Mouse (Mus musculus): ENCODE data around the gene Osgep.
"Not testable (repeated sequence)": the region's sequence is repeated elsewhere in the genome, so short reads cannot be mapped to it uniquely, and the experiment has no call there.

Osgep gene

DNA sequence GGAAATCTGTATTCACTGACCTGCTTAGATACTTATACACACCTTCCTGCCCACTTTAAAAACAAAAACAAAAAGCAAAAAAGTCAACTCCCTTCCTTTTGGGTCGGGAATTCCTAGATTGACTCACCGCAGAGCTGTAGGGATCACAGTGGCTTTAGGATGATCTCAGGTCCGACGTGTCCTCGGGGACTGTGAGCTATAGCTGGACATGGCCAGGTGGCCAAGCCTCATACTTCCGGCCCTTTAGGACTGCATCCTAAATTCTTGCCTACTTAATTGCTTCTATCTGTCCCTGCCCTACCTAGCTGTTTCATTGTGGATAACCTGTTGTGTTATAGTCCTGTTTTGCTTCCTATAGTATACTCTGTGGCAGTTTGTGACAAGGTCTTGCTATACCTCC, 20.4 kb upstream of the Osgep start:
- not testable (repeated sequence) for DNase-seq (ENCODE audit: low read depth, low spot score); H3K36me3 ChIP-seq (ENCODE audit: control insufficient read depth, insufficient read depth, low read length, poor library complexity, severe bottlenecking); H3K27me3 ChIP-seq (ENCODE audit: control insufficient read depth, insufficient read depth, low read length, poor library complexity, severe bottlenecking)

DNA sequence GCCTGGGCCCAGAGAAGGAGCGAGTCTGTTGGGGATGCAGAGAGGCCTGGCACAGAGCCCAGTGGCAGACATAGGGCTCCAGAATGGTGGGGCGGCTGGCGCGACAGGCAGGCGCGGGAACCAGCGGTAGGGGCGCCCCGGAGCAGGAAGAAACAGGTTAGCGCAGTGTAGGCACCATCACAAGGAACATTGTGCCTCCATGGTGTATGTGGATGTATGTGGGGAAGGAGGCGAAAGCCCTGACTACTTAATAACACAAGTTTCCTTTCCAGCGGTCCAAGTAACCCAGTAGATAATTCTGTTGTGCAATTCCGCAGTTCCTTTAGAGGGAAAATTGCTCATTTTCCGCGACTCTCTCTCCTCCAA, 20.0 kb upstream of the Osgep start:
- H3K27me3 ChIP-seq (ENCODE audit: control insufficient read depth, insufficient read depth, low read length, poor library complexity, severe bottlenecking); H3K36me3 ChIP-seq (ENCODE audit: control insufficient read depth, insufficient read depth, low read length, poor library complexity, severe bottlenecking); DNase-seq (ENCODE audit: low read depth, low spot score): not testable (repeated sequence)

DNA sequence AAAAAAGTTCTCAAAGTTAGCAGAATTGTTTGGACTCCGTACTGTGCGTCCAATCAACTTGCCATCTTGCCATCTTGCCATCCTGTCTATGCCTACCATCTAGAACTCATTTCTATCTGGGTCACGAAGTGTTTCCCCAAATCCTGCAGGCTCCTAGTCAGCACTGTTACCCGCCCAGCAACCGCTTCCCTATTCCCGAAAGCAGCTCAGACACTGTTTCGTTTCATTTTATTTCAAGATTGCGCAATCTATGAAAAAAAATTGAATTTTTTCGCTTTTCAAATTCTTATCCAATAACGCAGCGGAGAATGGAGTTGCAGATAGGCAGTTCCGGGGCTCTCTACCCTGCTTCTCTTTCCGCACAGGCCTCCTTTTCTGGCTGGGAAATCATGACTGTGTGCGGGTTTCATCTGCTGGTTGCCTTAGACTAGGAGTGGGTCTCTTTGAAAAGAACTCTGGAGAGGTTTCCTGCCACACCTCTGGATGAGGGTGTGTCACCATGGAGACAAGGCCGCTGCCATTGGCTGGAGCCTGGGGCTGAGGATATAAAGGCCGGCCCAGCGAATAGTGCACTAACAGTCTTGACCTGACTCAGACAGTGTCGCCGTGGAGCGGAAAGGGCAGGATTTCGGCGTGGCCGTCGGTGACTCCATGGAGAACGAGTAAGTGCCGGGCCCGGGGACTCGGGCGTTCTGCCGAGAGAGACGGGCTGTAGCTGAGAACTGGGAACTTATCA, 19.4 kb upstream of the Osgep start, which contains the start of gene Gm49342:
Gm49342 (plus strand) TSS at position 586 of the 736 bp plus-strand sequence.
- Histone ChIP-seq H3K27me3 (ENCODE audit: control insufficient read depth, insufficient read depth, low read length, poor library complexity, severe bottlenecking) (no peaks in the 10 kb centered on the region), H3K36me3 (ENCODE audit: control insufficient read depth, insufficient read depth, low read length, poor library complexity, severe bottlenecking) (no peaks in the 10 kb centered on the region)
- DNase-seq (ENCODE audit: low read depth, low spot score): peak; percentile 93

DNA sequence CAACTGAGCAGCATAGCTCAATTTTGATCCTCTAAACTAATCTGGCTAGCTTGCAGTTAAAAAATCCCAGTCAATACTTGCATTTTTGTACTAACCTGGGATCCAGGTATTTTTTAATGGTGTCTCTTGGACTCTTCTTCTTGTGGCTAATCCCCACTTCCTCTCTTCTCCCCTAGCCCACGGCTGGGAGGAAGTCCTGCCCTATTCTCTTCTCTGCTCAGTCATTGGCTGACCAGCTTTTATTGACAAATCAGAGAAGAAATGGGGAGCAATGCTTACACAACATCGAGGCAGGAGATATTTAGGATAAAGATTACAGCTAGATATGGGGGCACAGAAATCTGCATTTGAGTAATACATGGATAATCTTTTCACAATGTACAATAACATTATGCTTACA, 14.2 kb upstream of the Osgep start:
- H3K36me3 ChIP-seq (ENCODE audit: control insufficient read depth, insufficient read depth, low read length, poor library complexity, severe bottlenecking): no peaks in the 10 kb centered on the region
- peak; percentile 42 for DNase-seq (ENCODE audit: low read depth, low spot score)
- H3K27me3 ChIP-seq (ENCODE audit: control insufficient read depth, insufficient read depth, low read length, poor library complexity, severe bottlenecking): no peaks in the 10 kb centered on the region

DNA sequence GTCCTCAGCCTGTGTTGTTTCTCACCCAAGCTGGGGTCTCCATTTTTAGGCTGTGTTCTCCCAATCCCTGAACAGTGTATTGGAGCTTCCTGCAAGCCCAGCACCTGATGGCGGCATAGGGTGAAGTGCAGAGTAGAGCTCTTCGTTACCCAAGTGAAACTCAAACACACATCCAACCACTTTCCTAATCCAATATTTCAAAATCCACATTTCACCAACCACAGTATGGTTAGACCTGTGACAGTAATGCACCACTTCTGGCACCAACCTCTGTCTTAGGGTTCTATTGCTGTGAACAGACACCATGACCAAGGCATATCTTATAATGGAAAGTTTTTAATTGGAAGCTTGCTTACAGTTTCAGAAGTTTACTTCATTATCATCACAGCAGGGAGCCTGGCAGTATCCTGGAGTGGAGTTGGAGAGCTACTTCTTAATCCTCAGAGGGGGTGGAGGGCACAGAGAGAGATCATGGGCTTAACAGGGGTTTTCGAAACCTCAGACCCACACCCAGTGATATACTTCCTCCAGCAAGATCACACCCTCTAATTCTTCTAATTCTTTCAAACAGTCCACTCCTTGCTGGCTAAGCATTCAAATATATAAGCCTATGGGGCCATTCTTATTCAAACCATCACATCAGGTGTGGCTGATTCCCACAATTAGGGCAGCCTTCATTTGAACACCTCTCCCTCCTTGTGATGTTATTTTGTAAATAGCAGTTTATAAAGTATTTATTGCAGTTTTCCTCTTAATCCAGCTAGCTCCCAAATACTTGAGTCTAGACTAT, 13.6 kb upstream of the Osgep start:
- Histone ChIP-seq H3K27me3 (ENCODE audit: control insufficient read depth, insufficient read depth, low read length, poor library complexity, severe bottlenecking) (no peaks in the 10 kb centered on the region), H3K36me3 (ENCODE audit: control insufficient read depth, insufficient read depth, low read length, poor library complexity, severe bottlenecking) (no peaks in the 10 kb centered on the region)
- no peak for DNase-seq (ENCODE audit: low read depth, low spot score)

DNA sequence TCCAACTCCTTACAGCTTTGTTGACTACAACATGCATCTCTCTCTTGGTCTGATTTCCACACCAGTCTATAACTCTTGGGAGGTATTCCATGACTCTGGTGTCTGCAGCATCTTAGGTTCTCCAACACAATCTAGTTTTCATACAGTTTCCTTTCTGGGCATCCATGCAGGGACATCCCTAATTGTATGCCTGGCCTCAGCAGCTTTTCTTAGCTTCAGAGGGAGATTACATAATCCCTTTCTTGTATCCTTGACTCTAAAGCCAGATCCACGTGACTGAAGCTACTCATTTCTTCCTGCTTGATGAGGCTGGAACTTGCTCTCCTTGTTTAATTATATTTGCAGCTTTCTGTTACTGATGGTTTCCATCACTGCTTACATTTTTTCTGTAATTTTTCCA, 12.0 kb upstream of the Osgep start:
- Histone ChIP-seq H3K36me3 (ENCODE audit: control insufficient read depth, insufficient read depth, low read length, poor library complexity, severe bottlenecking) (no peaks in the 10 kb centered on the region), H3K27me3 (ENCODE audit: control insufficient read depth, insufficient read depth, low read length, poor library complexity, severe bottlenecking) (no peaks in the 10 kb centered on the region)
- DNase-seq (ENCODE audit: low read depth, low spot score): no peak

DNA sequence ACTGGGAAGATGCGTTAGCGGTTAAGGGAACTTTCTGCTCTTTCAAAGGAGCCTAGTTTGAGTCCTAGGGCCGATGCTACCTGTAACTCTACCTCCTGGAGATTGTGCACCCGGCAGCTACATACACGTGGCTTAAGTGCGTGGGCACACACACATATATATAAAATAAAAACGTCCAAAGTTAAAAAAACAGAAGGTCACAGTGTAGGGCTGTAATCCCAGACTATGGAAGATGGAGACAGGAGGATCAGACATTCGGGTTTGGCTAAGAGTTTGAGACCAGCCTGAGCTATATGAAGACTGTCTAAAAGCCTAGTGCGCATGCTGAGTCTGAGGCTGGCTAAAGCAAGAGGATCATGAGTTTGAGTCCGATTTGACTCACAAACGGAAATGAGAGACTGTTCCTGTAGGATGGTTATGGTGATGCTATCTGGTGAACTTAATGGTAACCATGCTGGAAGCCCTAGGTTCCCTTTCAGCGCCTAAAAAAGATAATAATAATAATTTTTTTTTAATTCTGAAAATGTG, 6.9 kb upstream of the Osgep start:
- Histone ChIP-seq H3K27me3 (ENCODE audit: control insufficient read depth, insufficient read depth, low read length, poor library complexity, severe bottlenecking) (no peaks in the 10 kb centered on the region), H3K36me3 (ENCODE audit: control insufficient read depth, insufficient read depth, low read length, poor library complexity, severe bottlenecking) (peaks cover 15% of the 10 kb centered on the region)
- peak; percentile 47 for DNase-seq (ENCODE audit: low read depth, low spot score)

DNA sequence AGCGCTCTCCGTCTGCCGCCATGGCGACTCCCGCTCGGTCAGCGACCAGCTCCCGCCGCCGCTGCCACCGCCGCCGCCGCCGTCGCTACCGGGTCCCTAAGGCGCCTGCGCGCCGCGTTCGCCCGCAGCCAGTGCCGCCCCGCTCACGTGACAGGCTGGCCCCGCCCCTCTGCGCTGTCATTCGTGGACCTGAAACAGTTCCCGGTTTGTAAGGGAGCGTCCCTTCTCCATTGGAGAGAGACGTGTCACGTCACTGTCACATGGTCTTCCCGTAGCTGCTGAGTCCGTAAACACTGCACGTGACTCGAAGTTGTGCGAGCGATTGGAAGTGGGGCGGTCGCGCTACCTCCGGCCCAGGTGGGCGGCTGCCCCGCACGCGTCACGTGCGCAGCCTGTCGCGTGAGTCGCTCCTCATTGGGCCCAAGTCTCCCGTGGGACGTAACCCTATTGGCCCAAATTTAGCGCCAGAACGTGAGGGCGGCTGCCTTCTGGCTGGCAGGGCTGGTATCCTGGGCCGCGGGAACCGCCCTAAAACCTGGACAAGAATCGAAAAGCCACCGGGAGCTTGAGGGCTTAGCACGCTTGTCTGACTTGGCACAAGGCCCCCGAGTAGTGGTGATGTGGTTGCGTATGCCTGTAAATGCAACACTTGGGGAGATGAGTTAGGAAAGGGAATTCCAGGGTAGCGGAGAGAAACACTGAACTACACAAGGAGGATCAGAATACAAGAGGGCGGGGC, 6.2 kb upstream of the Osgep start, which contains the start of the genes Pip4p1 and Pnp:
Pip4p1 (minus strand) TSS at position 103 of the 739 bp plus-strand sequence.
Pnp (plus strand) TSS at position 329 of the 739 bp plus-strand sequence.
- Histone ChIP-seq H3K27me3 (ENCODE audit: control insufficient read depth, insufficient read depth, low read length, poor library complexity, severe bottlenecking) (no peaks in the 10 kb centered on the region), H3K36me3 (ENCODE audit: control insufficient read depth, insufficient read depth, low read length, poor library complexity, severe bottlenecking) (peaks cover 15% of the 10 kb centered on the region)
- peak; percentile 100 for DNase-seq (ENCODE audit: low read depth, low spot score)

DNA sequence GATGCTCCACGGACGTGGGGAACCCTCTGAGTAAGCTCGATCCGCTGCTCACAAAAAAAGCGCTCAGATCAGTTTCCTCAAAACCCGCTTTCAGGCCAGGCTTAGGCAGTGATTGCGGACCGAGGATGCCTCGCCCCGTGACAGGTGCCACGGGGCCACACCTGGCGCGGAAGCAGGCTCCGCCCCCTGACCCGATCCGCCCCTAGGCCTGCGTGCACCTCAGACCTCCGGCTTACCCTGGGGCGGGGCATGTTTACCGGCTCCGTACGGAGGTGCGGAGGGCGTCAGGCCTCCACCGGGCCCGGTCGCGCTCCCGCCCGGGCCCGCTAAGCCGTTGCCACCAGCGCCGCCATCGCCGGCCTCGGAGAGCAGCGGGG, 5.7 kb upstream of the Osgep start:
- DNase-seq (ENCODE audit: low read depth, low spot score): peak; percentile 90
- Histone ChIP-seq H3K27me3 (ENCODE audit: control insufficient read depth, insufficient read depth, low read length, poor library complexity, severe bottlenecking) (no peaks in the 10 kb centered on the region), H3K36me3 (ENCODE audit: control insufficient read depth, insufficient read depth, low read length, poor library complexity, severe bottlenecking) (peaks cover 15% of the 10 kb centered on the region)

DNA sequence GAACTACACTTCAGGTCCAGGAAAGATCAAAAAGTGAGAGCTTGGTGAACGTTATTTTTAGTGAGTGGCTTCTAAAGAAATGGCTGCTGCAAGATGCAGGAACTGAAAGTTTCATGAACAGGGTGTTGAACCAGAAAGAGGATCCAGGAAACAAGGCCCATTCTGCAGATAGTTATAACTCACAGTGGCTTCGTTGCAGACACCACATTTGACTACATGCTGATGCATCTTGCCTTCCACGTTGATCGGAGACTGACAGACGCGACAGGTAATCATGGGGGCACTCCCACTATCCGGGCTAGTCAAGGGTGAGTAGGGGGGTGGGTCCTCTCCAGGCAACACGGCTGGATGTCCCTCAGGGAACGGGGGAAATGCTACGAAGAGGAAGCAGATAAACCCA, 5.3 kb upstream of the Osgep start:
- no peaks in the 10 kb centered on the region for H3K27me3 ChIP-seq (ENCODE audit: control insufficient read depth, insufficient read depth, low read length, poor library complexity, severe bottlenecking)
- peak; percentile 84 for DNase-seq (ENCODE audit: low read depth, low spot score)
- peaks cover 15% of the 10 kb centered on the region for H3K36me3 ChIP-seq (ENCODE audit: control insufficient read depth, insufficient read depth, low read length, poor library complexity, severe bottlenecking)

DNA sequence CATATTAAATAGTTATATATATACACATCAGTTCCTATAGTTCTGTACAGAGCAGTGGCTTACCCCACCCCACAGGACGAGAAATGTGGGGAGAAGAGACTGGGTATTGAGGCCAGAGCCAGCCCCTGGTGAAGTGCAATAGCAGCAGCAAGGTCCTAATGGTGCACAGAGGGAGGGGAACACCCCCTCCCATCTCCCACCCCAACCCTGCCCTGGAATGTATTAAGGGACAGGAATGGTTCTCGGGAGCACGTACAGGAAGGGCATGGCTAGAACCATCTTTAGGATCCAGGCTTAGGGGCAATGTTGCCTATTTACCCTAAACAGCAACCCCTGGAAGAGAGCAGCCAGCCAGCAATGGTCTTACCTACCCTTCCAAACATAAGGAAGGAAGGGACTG, 2.7 kb upstream of the Osgep start:
- Histone ChIP-seq H3K27me3 (ENCODE audit: control insufficient read depth, insufficient read depth, low read length, poor library complexity, severe bottlenecking) (no peaks in the 10 kb centered on the region), H3K36me3 (ENCODE audit: control insufficient read depth, insufficient read depth, low read length, poor library complexity, severe bottlenecking) (peaks cover 15% of the 10 kb centered on the region)
- DNase-seq (ENCODE audit: low read depth, low spot score): no peak

DNA sequence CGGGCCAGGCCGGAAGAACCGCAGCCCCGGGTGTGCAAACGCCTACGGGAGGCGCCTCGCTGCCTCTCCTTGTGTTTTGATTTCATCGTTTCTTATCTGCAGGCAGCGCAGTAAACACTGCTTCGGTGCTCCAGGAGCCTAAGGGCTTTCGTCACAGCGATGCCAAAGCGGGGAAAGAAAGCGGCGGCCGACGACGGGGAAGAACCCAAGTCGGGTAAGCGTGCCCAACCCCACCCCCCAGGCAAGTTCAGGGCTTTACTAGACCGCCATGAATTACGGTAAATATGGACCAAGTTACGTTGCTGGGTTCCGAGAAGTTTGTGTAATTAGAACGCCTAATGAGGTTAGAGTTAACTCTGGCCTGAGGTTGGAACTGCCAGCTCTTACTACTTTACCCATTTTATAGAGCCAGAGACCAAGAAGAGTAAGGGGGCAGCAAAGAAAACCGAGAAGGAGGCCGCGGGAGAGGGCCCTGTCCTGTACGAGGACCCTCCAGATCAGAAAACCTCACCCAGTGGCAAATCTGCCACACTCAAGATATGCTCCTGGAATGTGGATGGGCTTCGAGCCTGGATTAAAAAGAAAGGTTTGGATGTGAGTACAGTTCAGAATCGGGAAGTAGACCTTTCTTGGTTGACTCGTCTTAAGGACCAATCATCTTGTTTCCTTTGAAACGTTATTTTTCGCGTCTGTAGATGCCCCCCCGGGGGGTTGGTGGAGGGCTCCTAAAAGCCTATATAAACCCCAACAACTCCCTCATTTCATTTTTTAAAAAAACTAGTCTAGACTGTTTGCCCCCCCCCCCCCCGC, 623 bp upstream of the Osgep start:
- peak; percentile 34 for DNase-seq (ENCODE audit: low read depth, low spot score)
- Histone ChIP-seq H3K36me3 (ENCODE audit: control insufficient read depth, insufficient read depth, low read length, poor library complexity, severe bottlenecking) (peaks cover 15% of the 10 kb centered on the region), H3K27me3 (ENCODE audit: control insufficient read depth, insufficient read depth, low read length, poor library complexity, severe bottlenecking) (no peaks in the 10 kb centered on the region)

DNA sequence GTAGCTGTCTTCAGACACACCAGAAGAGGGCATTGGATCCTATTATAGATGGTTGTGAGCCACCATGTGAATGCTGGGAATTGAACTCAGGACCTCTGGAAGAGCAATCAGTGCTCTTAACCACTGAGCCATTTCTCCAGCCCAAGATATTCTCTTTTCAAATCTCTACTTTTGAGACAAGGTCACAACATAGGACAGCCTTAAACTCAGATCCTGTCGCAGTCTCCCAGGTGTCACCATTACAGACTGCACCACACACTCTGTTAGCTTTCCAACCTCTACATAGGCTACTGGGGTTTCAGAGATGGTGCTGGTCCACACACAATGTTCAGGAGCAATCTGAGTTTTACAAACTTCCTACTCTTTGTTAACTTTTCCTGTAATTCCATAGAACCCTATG, 1.3 kb downstream of the Osgep start:
- peaks cover 14% of the 10 kb centered on the region for H3K36me3 ChIP-seq (ENCODE audit: control insufficient read depth, insufficient read depth, low read length, poor library complexity, severe bottlenecking)
- not testable (repeated sequence) for DNase-seq (ENCODE audit: low read depth, low spot score)

DNA sequence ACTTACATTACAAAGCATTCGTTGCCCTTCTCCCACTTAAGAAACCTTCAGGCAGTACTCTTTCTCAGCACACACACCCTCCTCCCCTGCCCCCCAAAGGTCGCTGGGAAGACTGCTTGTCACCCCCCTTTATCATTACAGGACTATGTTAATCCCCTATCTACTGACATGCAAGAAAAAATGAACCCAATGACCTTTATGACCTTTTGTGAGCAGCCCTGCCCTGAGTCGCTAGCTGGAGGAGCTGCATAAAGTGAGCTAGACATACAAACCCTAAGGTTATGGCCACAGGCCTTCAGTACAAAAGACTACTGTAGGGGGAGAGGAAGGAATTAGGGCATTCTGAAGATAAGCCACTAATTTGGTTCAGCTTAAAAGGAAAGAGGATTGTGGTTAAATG, 13.3 kb downstream of the Osgep start:
- peaks cover 7% of the 10 kb centered on the region; the same call in 1 of the 2 replicates for H3K36me3 ChIP-seq (ENCODE audit: control insufficient read depth, insufficient read depth, low read length, poor library complexity, severe bottlenecking)
- DNase-seq (ENCODE audit: low read depth, low spot score): no peak
- H3K27me3 ChIP-seq (ENCODE audit: control insufficient read depth, insufficient read depth, low read length, poor library complexity, severe bottlenecking): no peaks in the 10 kb centered on the region

More for the DNA sequence above, 1.3 kb downstream of the Osgep start:
- not testable (repeated sequence) for H3K27me3 ChIP-seq (ENCODE audit: control insufficient read depth, insufficient read depth, low read length, poor library complexity, severe bottlenecking)

All from splenic B cell, adult 2 months (primary cell).